Mouse (Mus musculus): ENCODE measurements around the gene Phkg2.

Phkg2 gene

GRCm38 (mm10) chr7:127572895-127573471, at the start of gene Phkg2:
Gene Phkg2 (plus strand): TSS chr7:127573340.
- DNase-seq (ENCODE audit: low spot score in 2 of 2), result peak; percentile 90 to 94

GRCm38 (mm10) chr7:127541671-127542070, 31.5 kb upstream of the Phkg2 start:
- DNase-seq (ENCODE audit: low spot score in 2 of 2), result no peak

- peak in 1 of 2 experiments; percentile 26 for DNase-seq (ENCODE audit: low spot score in 2 of 2)
Observed at GRCm38 (mm10) chr7:127549116-127549835, 23.9 kb upstream of the Phkg2 start.

GRCm38 (mm10) chr7:127551558-127551957, 21.6 kb upstream of the Phkg2 start:
- DNase-seq (ENCODE audit: low spot score in 2 of 2), result no peak

GRCm38 (mm10) chr7:127560580-127560979, 12.6 kb upstream of the Phkg2 start:
- DNase-seq (ENCODE audit: low spot score in 2 of 2), result no peak

- no peak for DNase-seq (ENCODE audit: low spot score in 2 of 2)
Observed at GRCm38 (mm10) chr7:127561340-127561858, 11.7 kb upstream of the Phkg2 start, which contains the start of gene Tmem265. Gene Tmem265 (plus strand): TSS chr7:127561390.

GRCm38 (mm10) chr7:127564381-127565150, 8.6 kb upstream of the Phkg2 start:
- DNase-seq (ENCODE audit: low spot score in 2 of 2), result no peak

GRCm38 (mm10) chr7:127573503-127574008, 416 bp downstream of the Phkg2 start:
- DNase-seq (ENCODE audit: low spot score in 2 of 2), result no peak

- DNase-seq (ENCODE audit: low spot score in 2 of 2), result no peak
Observed at GRCm38 (mm10) chr7:127574115-127574514, 975 bp downstream of the Phkg2 start.

GRCm38 (mm10) chr7:127583260-127583659, 10.1 kb downstream of the Phkg2 start:
- no peak for DNase-seq (ENCODE audit: low spot score in 2 of 2)

- DNase-seq (ENCODE audit: low spot score in 2 of 2), result no peak
Observed at GRCm38 (mm10) chr7:127585031-127585430, 11.9 kb downstream of the Phkg2 start.

- no peak for DNase-seq (ENCODE audit: low spot score in 2 of 2)
Observed at GRCm38 (mm10) chr7:127586149-127586548, 13.0 kb downstream of the Phkg2 start.

GRCm38 (mm10) chr7:127587196-127587595, 14.1 kb downstream of the Phkg2 start:
- no peak for DNase-seq (ENCODE audit: low spot score in 2 of 2)

- peak; percentile 95 to 96 for DNase-seq (ENCODE audit: low spot score in 2 of 2)
Observed at GRCm38 (mm10) chr7:127588011-127588871, 15.1 kb downstream of the Phkg2 start, which contains the start of the genes Ccdc189 and Rnf40. Gene Ccdc189 (minus strand): TSS chr7:127588595. Gene Rnf40 (plus strand): TSS chr7:127588767.

GRCm38 (mm10) chr7:127588901-127589300, 15.8 kb downstream of the Phkg2 start:
- no peak for DNase-seq (ENCODE audit: low spot score in 2 of 2)

GRCm38 (mm10) chr7:127589637-127590036, 16.5 kb downstream of the Phkg2 start:
- no peak for DNase-seq (ENCODE audit: low spot score in 2 of 2)

GRCm38 (mm10) chr7:127591108-127591507, 18.0 kb downstream of the Phkg2 start:
- no peak for DNase-seq (ENCODE audit: low spot score in 2 of 2)

GRCm38 (mm10) chr7:127592575-127592974, 19.4 kb downstream of the Phkg2 start:
- DNase-seq (ENCODE audit: low spot score in 2 of 2), result no peak

GRCm38 (mm10) chr7:127596747-127597146, 23.6 kb downstream of the Phkg2 start:
- DNase-seq (ENCODE audit: low spot score in 2 of 2), result no peak

GRCm38 (mm10) chr7:127600612-127601011, 27.5 kb downstream of the Phkg2 start:
- no peak for DNase-seq (ENCODE audit: low spot score in 2 of 2)

GRCm38 (mm10) chr7:127601735-127602134, 28.6 kb downstream of the Phkg2 start:
- no peak for DNase-seq (ENCODE audit: low spot score in 2 of 2)

Data from right cerebral cortex, adult 2 months (tissue).